Mouse (Mus musculus) kidney, adult 2 months (tissue): ENCODE measurements around the gene Anxa10. TPM values are rescaled to one million over a fixed set of nuclear protein-coding genes. Genes with fewer than 3 reads are reported as not detected.

Experiments
- DNase-seq: peaks from one replicate; pipeline ENCODE4 v3.0.0; 2021
- H3K27ac ChIP-seq: fragments of 200-500 bp; 2 replicates; pipeline ENCODE4 v1.5.1; 2012; ENCODE audit warnings: low read depth, low read length, control low read depth, inconsistent platforms; ENCODE audit not compliant: insufficient read depth
- H3K27me3 ChIP-seq: fragments of 200-500 bp; replicated peaks from 2 replicates; pipeline ENCODE4 v1.6.1; 2012; ENCODE audit warnings: mild to moderate bottlenecking, moderate library complexity, low read length, inconsistent platforms; ENCODE audit not compliant: control insufficient read depth, insufficient read depth
- H3K36me3 ChIP-seq: fragments of 200-500 bp; 2 replicates; pipeline ENCODE4 v1.6.1; 2012; ENCODE audit warnings: mild to moderate bottlenecking, moderate library complexity, low read length, inconsistent platforms; ENCODE audit not compliant: control insufficient read depth, insufficient read depth
- H3K4me1 ChIP-seq: fragments of 200-500 bp; 2 replicates; pipeline ENCODE4 v1.6.1; 2011; ENCODE audit warnings: low read length; ENCODE audit not compliant: control insufficient read depth, insufficient read depth
- H3K4me3 ChIP-seq: fragments of 200-500 bp; 2 replicates; pipeline ENCODE4 v1.5.1; 2011; ENCODE audit warnings: mild to moderate bottlenecking, low read depth, low read length, control low read depth; ENCODE audit not compliant: insufficient read depth
- CTCF ChIP-seq: fragments of 200-500 bp; conservative IDR thresholded peaks from 2 replicates; pipeline ENCODE4 v1.5.1; 2011; ENCODE audit warnings: low read depth, mild to moderate bottlenecking, control low read depth, low read length, moderate library complexity, mixed read lengths; ENCODE audit not compliant: insufficient read depth, insufficient read length
- POLR2A ChIP-seq: fragments of 200-500 bp; IDR thresholded peaks from one replicate; pipeline ENCODE4 v1.6.1; 2011; ENCODE audit warnings: low read depth, low read length, control low read depth
- WGBS: fragments of 180-500 bp; shearing (Covaris S2); methylation state at CpG from one replicate; pipeline ENCODE4 v1.1.7; 2018; 5-methylcytosine and 5-hydroxymethylcytosine counted together
- polyA plus RNA-seq: library from polyadenylated mRNA; depleted of rRNA; stranded (reverse); fragments of >200 nt; gene quantifications from 2 replicates; pipeline ENCODE4 v1.2.3, GENCODE M21; 2012; rRNA removed

Anxa10 gene
- polyA plus RNA-seq: not detected in 2 replicates

DNA sequence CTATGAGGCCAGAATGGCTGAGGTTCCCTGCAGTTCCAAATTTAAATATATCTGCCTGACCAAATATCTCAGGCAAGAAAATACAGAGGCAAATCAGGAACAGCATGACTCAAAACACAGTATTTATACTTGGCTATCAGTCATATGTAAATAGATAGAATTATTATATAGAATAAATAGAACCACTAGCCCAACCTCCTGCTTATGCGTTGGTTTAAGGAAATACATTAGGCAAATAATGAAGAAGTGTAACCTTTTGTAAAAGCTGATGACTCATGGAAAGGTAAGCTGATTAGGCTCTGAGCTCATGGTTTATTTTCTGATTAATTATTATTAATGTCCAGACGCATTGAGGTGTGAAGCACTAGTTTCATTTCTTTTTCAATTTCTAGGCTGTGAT is at the start of gene Anxa10:
Gene Anxa10, minus strand, starts transcription at position 53 of the 400 bp plus-strand sequence.
- no peak within 1 kb of the TSS for H3K4me3 ChIP-seq
- no peak for DNase-seq
- 73% methylated on average over 2 of the region's 2 CpGs for WGBS
- H3K4me1 ChIP-seq: no peaks in the 10 kb centered on the region
- no peak within 1 kb of the TSS for H3K27ac ChIP-seq
- no peaks in the 10 kb centered on the region for H3K36me3 ChIP-seq
- H3K27me3 ChIP-seq: no peaks in the 10 kb centered on the region
- no peak for TF ChIP-seq CTCF
- no peak for TF ChIP-seq POLR2A

DNA sequence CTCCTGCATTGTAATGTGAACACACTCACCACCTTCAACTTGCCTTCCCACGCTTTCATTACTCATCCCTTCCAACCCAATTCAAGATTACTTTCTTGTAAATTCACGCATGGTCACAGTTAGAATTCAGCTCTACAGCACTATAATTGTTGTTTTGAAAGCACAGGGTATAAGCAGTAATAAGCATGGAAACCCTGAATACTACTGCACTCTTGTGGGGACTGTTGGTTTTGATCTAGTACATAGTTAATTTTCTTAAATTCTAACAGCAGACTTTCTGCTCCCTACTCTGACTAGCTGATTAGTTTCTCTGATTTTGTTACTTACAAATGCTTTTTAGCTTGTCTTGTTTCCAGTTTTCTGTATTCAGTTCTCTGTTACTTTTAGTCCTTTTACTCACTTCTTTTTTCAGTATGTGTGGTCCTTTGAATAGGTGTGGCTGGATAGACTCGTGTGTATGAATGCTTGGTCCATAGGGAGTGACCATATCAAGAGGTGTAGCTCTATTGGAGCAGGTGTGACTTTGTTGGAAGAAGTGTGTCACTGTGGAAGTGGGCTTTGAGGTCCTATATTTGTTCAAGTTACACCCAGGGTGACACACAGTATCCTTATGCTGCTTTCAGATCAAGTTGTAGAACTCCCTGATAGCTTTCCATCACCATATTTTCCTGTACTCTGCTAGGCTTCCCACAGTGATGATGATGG is 9.9 kb upstream of the Anxa10 start:
- no peaks in the 10 kb centered on the region for H3K4me1 ChIP-seq
- H3K36me3 ChIP-seq: no peaks in the 10 kb centered on the region
- DNase-seq: no peak
- H3K27me3 ChIP-seq: no peaks in the 10 kb centered on the region
- no peak overlapping the region for H3K27ac ChIP-seq
- 75% methylated on average over 3 of the region's 3 CpGs for WGBS
- H3K4me3 ChIP-seq: no peak overlapping the region
- no peak for TF ChIP-seq CTCF
- TF ChIP-seq POLR2A: no peak

DNA sequence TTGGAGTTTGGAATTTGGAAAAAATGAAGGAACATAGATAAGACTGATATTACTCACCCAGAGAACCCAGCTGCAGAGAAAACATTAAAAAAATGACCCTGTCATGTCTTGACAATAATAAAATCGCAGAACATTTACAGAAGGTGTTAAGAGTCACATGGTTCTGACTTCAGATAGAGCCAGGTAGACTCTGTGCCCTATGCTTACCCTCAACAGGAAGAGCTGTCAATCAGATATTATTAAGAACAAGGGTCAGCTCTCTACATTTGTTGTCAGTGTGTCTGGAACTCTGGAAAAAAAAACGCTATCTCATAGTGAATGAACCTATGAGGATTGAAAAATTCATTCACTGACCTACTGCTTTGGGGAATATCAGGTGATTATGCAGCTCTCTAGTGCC is 25.7 kb downstream of the Anxa10 start:
- Histone ChIP-seq H3K36me3 (no peaks in the 10 kb centered on the region), H3K4me3 (no peak overlapping the region), H3K27me3 (no peaks in the 10 kb centered on the region), H3K4me1 (no peaks in the 10 kb centered on the region), H3K27ac (no peak overlapping the region)
- 87% methylated on average over 2 of the region's 2 CpGs for WGBS
- DNase-seq: no peak
- TF ChIP-seq CTCF (no peak), POLR2A (no peak)

DNA sequence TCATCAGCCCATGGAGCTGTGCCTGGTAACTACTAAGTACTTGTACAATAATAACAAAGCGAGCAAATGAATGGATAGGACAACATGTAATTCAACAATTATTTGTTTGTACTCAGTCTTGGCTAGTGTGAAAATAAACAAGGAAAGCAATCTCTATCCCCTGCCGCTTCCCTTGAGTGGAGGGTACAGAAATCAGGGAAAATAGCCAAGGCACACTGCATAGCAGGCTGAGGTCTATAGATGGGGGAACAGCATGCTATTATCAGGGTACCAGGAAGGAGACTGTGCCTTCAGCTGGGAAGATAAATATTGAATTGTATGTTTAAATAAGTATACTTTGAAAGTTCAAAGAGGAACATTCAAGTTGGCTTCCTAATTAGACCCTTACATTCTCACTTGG is 41.1 kb downstream of the Anxa10 start:
- Histone ChIP-seq H3K4me3 (no peak overlapping the region), H3K27me3 (no peaks in the 10 kb centered on the region), H3K27ac (no peak overlapping the region), H3K4me1 (no peaks in the 10 kb centered on the region), H3K36me3 (no peaks in the 10 kb centered on the region)
- WGBS: 80% methylated on average over 2 of the region's 2 CpGs
- no peak for TF ChIP-seq POLR2A
- no peak for TF ChIP-seq CTCF
- DNase-seq: no peak

DNA sequence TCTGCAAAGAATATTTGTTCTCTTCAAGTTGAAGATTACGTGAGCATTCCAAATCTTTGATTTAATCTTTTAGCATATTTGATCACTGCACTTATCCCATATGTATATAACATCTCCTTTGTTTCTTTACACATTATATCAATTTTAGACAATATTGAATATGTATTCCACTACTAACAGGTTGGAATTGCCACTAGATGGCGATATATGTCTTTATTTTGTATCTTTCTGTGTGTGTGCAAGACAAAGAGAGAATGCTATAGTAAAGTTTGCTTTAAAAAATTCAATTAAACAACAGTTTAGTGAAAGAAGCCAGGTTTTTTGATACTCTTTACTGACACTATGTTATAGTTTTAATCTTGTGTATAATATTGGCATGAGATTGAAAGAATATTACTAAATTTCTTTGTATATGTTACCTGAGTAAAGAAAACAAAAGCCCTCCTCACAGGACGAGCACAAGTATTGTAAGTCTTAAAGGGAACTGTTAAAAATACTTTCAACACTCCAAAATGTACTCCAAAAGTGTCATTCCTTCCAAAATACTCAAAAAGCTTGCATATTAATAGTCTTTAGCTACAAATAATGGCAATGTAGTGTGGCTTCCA is 42.7 kb downstream of the Anxa10 start:
- 43% methylated on average over 3 of the region's 3 CpGs for WGBS
- Histone ChIP-seq H3K36me3 (no peaks in the 10 kb centered on the region), H3K27me3 (no peaks in the 10 kb centered on the region), H3K4me1 (no peaks in the 10 kb centered on the region), H3K27ac (no peak overlapping the region), H3K4me3 (no peak overlapping the region)
- no peak for TF ChIP-seq CTCF
- no peak for TF ChIP-seq POLR2A
- peak; percentile 43 for DNase-seq

DNA sequence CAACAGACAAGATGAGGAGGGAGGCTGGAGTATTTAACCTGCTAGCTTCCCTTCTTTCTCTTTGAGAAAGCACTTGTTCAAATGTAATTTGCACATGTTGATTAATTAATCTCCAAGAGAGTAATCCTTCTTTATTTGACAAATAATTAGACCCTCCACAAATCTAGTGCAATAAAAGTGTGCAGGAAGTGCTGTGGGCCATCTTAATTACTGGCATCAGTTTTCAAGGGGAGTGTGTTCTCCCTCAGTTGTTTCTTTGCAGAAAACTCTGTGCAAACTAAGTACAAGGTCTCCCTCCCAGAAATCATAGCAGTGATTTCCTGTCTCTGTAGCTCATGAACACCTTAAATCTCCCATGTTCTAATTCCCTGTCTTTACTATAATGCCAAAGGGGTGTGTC is 54.6 kb downstream of the Anxa10 start:
- Histone ChIP-seq H3K36me3 (no peaks in the 10 kb centered on the region), H3K27me3 (no peaks in the 10 kb centered on the region), H3K4me3 (no peak overlapping the region), H3K27ac (no peak overlapping the region), H3K4me1 (no peaks in the 10 kb centered on the region)
- no peak for DNase-seq
- TF ChIP-seq POLR2A: no peak
- no peak for TF ChIP-seq CTCF

DNA sequence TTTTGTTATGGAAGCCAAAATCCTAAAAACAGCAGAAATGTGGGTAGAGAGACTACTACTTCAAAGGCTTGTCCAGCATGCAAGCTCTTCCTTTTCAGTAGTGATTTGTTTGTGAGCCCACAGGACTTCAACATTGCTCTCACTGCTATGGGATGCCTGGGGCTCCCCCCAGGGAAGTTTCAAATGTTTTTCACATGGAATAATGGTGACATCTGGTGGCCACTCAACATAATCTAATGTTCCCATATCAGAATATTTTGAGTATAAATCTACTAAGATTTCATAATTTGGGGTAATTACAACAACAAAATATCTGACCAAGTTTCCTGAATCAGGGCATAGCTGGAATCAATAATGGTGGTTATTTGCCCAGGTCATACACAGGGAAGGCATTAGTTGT is 62.6 kb downstream of the Anxa10 start:
- no peak overlapping the region for H3K4me3 ChIP-seq
- no peak for DNase-seq
- TF ChIP-seq CTCF (no peak), POLR2A (no peak)

DNA sequence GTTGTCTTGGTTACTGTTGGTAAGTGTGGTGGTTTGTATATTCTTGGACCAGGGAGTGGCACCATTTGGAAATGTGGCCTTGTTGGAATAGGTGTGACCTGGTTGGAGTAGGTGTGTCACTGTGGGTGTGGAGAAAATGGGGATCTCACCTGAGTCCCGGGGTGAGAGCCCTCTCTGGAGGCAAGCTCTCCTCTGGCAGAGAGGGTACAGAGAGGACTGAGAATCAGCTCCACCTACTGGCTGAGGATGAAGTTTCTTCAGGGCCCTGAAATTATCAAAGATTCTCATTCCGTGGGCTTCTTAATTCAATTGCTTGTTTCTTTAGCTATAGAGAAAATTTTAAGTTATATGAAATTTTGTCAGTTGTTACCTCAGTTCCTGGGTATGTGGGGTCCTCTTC is 76.1 kb downstream of the Anxa10 start:
- no peaks in the 10 kb centered on the region for H3K4me1 ChIP-seq
- H3K4me3 ChIP-seq: no peak overlapping the region
- TF ChIP-seq POLR2A (no peak), CTCF (no peak)
- no peak overlapping the region for H3K27ac ChIP-seq
- no peaks in the 10 kb centered on the region for H3K27me3 ChIP-seq
- DNase-seq: peak; percentile 2
- H3K36me3 ChIP-seq: no peaks in the 10 kb centered on the region
- 32% methylated on average over 2 of the region's 2 CpGs for WGBS

More for the DNA sequence above, 62.6 kb downstream of the Anxa10 start:
- no peaks in the 10 kb centered on the region for H3K4me1 ChIP-seq
- H3K27ac ChIP-seq: no peak overlapping the region
- H3K27me3 ChIP-seq: no peaks in the 10 kb centered on the region
- H3K36me3 ChIP-seq: no peaks in the 10 kb centered on the region
